Mouse (Mus musculus) hindbrain, embryonic 16.5 days (tissue): ENCODE data around the gene Sart3. TPM values are rescaled to one million over a fixed set of nuclear protein-coding genes. Genes with fewer than 3 reads are reported as not detected.
"Not testable (repeated sequence)": the region's sequence is repeated elsewhere in the genome, so short reads cannot be mapped to it uniquely, and the experiment has no call there.

Experiments
- ATAC-seq: fragments of 200-750 bp; cut with Nextera tagmentation; 2 replicates; pipeline ENCODE4 v1.8.0; 2017; ENCODE audit warnings: moderate TSS enrichment, moderate library complexity
- H3K27ac ChIP-seq: fragments of 300-500 bp; sonication (generic); 2 replicates; pipeline ENCODE4 v1.5.1; 2014; ENCODE audit warnings: low read depth, mild to moderate bottlenecking, control low read depth, low read length, moderate library complexity
- H3K27me3 ChIP-seq: fragments of 300-500 bp; sonication (generic); replicated peaks from 2 replicates; pipeline ENCODE4 v1.6.1; 2014; ENCODE audit warnings: low read length; ENCODE audit not compliant: control insufficient read depth, insufficient read depth
- H3K36me3 ChIP-seq: fragments of 300-500 bp; sonication (generic); 2 replicates; pipeline ENCODE4 v1.6.1; 2014; ENCODE audit warnings: mild to moderate bottlenecking, low read length, moderate library complexity, mixed read lengths; ENCODE audit not compliant: control insufficient read depth, insufficient read depth
- H3K4me1 ChIP-seq: fragments of 300-500 bp; sonication (generic); 2 replicates; pipeline ENCODE4 v1.6.1; 2014; ENCODE audit warnings: low read depth, low read length; ENCODE audit not compliant: control insufficient read depth, insufficient read depth
- H3K4me2 ChIP-seq: fragments of 300-500 bp; sonication (generic); 2 replicates; pipeline ENCODE4 v1.6.1; 2014; ENCODE audit warnings: mild to moderate bottlenecking, low read length, control low read depth, moderate library complexity
- H3K4me3 ChIP-seq: fragments of 300-500 bp; sonication (generic); 2 replicates; pipeline ENCODE4 v1.5.1; 2014; ENCODE audit warnings: mild to moderate bottlenecking, low read length, control low read depth, moderate library complexity
- H3K9ac ChIP-seq: fragments of 300-500 bp; sonication (generic); 2 replicates; pipeline ENCODE4 v1.6.1; 2014; ENCODE audit warnings: low read depth, mild to moderate bottlenecking, control low read depth, low read length, moderate library complexity
- H3K9me3 ChIP-seq: fragments of 300-500 bp; sonication (generic); 2 replicates; pipeline ENCODE4 v1.6.1; 2014; ENCODE audit warnings: mild to moderate bottlenecking, low read length, moderate library complexity; ENCODE audit not compliant: control insufficient read depth
- WGBS: fragments of 180-500 bp; shearing (Covaris S2); extraction: QIAGEN DNeasy Blood & Tissue Kit; methylation state at CpG from one replicate; pipeline ENCODE4 v1.1.7; 2014; 5-methylcytosine and 5-hydroxymethylcytosine counted together
- polyA plus RNA-seq: library from polyadenylated mRNA; unstranded; fragments of >200 nt; fragmentation: Nextera tagmentation; extraction: Ambion mirVana; gene quantifications from 2 replicates; pipeline ENCODE4 v1.2.1, GENCODE M21; 2015

Gene Sart3
- polyA plus RNA-seq, 1 experiment from 2014 or later = 37.7 TPM

DNA sequence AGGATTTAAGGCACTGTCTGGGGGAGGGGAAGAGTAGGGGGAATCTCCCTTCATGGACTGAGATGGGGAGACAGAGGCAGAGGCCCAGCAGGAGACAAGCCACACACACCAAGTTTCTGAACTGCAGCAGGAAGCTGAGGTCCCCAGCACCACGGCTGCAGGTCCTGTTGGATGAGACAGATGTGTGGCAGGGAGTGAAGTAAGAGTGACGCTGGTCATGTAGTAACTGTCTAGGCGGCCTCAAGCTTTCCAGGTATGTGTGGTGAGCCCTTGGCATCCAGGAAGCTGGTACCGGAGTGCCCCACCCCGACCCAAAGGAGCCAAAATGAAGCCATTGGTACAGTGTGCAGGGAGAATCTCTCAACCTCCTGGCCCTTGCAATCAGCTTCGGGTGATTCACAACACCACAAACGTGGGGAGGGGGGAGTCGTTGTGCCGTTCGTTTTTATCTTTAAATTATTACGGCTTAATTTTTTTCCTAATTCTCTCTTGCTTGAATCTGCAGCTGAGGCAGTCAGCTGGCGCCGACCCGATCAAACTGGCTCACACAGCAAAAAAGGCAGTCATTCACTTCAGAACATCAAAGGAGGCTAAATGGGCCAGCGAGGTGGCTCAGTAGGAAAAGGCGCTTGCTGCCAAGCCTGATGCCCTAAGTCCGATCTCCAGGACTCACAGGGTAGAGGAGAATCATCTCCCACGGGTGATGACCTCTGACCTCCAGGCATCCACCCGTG, 25.0 kb upstream of the Sart3 start:
- no peak overlapping the region for H3K4me2 ChIP-seq
- no peak overlapping the region for H3K4me3 ChIP-seq
- H3K36me3 ChIP-seq = no peaks in the 10 kb centered on the region
- 13% methylated on average over 19 of the region's 19 CpGs for WGBS
- H3K9ac ChIP-seq = no peak overlapping the region
- H3K27ac ChIP-seq = no peak overlapping the region
- no peaks in the 10 kb centered on the region for H3K9me3 ChIP-seq
- no peak for ATAC-seq
- H3K4me1 ChIP-seq = no peaks in the 10 kb centered on the region
- H3K27me3 ChIP-seq = peaks cover 3% of the 10 kb centered on the region; the same call in 1 of the 2 replicates

DNA sequence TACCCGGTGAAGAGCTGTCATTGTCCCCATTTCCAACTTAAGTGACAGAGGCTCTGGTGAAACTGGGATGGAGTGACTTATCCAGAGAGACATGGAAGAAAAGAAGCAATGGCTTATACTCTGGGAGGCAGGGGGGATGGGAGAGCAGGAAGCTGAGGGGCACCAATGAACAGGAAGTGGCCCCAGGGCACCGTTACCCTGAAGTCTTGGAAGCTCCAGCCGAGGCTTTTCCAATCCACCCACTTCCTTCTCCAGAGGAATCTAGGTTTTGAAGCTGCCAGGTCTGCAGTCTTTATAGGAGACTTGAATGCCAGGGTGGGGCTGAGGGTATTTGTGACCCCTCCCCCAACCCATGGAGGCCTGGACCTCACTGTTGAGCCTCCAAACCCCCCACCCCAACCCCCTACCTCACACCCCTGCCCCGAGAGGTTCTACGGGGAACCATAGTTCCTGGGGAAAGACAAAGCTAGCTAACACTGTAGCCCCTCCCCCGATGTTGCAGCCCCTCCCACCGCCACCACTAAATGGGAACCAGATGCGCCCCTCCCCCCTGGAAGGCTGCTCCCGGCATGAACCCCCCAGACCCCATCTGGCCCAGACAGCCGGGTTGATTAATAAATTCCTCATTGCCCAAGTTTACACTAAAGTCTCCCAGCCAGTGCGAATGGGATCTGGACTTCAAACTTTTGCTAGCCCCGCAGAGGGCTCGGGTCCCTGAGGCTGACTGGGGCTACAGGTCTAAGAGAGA, 24.3 kb upstream of the Sart3 start:
- no peak for ATAC-seq
- Histone ChIP-seq H3K4me2 (no peak overlapping the region), H3K4me1 (no peaks in the 10 kb centered on the region), H3K9ac (no peak overlapping the region), H3K4me3 (no peak overlapping the region), H3K27me3 (peaks cover 3% of the 10 kb centered on the region; the same call in 1 of the 2 replicates), H3K36me3 (no peaks in the 10 kb centered on the region), H3K27ac (no peak overlapping the region), H3K9me3 (no peaks in the 10 kb centered on the region)
- 8% methylated on average over 13 of the region's 13 CpGs for WGBS

DNA sequence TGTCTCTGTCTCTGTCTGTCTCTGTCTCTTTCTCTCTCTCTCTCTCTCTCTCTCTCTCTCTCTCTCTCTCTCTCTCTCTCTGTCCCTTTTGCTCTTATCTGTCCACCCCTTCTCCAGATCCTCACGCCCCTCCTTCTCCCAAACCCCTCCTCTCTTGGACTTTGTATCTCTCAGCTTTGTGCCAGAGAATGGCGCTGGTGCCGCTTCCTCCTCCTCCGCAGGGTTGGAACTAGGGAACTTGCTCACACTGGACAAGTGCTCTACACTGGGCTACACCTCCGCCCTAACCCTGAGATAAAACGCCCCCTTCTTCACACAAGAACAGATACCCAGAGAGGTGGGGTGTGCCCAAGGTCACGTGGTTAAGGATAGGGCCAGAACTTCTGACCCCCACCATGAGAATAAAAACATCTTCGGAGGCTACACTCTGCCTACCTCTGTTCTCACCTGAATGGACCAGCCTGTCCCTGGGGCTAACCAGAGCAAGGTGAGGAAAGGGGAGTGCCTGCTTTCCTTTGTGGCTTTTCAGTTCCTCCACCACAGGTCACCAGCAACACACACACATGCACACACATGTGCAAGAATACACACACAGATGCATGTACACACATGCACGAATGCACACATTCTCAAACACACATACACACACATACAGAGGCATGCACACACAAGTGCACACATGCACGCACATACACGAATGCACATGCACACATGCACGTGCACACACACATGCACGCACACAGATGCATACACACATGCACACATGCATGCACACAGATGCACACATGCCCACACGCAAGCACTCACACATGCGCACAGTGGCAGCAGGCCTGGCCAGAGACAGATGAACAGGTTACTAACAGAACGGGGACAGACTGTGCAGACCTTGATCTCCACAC, 19.1 kb upstream of the Sart3 start:
- ATAC-seq = no peak
- Histone ChIP-seq H3K9ac (no peak overlapping the region), H3K36me3 (no peaks in the 10 kb centered on the region), H3K9me3 (no peaks in the 10 kb centered on the region), H3K27me3 (no peaks in the 10 kb centered on the region), H3K27ac (no peak overlapping the region), H3K4me1 (no peaks in the 10 kb centered on the region), H3K4me3 (no peak overlapping the region), H3K4me2 (no peak overlapping the region)
- WGBS = 85% methylated on average over 16 of the region's 16 CpGs

DNA sequence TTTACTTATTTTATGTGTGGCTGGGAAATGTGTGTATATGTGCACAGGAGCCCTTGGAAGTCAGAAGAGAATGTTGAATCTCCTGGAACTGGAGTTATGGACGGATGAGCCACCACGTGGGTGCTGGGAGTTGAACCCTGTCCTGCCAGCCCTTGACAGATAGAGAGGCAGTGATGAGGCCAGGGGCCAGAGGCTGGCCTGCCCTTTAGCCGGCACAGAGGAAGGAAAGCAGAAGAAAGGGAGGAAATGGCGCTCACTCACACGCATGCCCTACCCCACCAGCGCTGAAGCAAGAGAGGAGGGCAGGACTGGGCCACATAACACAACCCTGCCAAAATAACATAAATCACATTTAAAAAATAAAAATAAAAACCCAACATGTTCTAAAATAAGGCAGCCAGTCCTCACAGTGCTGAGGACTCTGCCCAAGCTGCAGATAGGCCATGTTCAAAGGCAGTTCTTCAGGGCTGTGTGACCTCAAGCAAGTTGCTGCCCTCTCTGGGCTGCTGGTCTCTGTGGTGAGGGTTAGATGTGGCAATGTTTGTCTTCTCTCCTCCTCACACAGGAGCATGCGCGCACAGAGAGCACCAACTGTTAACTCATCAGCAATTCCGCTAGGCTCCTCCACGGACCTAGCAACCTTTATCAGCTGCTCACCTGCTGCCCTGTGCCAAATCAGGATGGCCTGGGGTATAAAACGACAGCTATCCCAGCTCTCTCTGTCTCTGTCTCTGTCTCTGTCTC, 18.3 kb upstream of the Sart3 start:
- no peak overlapping the region for H3K9ac ChIP-seq
- ATAC-seq = no peak
- no peaks in the 10 kb centered on the region for H3K4me1 ChIP-seq
- H3K27me3 ChIP-seq = no peaks in the 10 kb centered on the region
- no peaks in the 10 kb centered on the region for H3K9me3 ChIP-seq
- H3K36me3 ChIP-seq = no peaks in the 10 kb centered on the region
- H3K27ac ChIP-seq = no peak overlapping the region
- no peak overlapping the region for H3K4me2 ChIP-seq
- 78% methylated on average over 11 of the region's 11 CpGs for WGBS
- H3K4me3 ChIP-seq = no peak overlapping the region

DNA sequence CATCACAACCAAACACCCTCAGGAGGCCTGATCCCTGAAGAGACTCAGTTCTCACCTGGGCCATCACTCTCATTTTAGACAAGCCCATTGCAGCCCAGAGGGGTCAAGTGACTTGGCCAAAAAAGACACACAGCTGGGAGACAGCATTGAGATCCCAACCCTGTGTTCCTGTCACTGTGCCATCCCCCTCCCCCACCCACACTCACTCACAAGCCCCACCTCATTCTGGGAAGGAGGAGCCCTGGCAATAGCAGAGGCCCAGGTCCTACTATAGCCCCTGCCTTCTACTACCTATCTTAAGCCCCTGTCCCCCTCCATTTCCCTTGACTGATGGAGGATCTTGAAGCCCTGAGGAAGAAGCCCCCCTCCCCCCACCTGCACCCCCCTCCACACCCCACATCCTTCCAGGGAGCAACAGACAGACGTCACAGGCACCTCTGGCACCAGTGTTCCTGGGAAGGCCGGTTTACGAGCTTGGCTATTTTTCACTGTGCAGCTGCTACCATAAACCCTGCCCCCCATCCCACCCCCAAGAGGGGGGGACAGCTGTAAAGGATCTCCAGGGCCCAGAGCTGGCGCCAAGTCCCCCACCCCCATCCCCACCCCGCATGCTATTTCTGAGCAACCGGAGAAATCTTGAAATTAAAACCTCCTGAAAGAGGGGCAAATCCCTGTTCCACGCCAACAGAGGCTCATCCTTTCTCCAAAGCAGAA, 16.9 kb upstream of the Sart3 start:
- H3K4me2 ChIP-seq = no peak overlapping the region
- no peak overlapping the region for H3K27ac ChIP-seq
- H3K4me3 ChIP-seq = no peak overlapping the region
- no peaks in the 10 kb centered on the region for H3K27me3 ChIP-seq
- H3K9me3 ChIP-seq = no peaks in the 10 kb centered on the region
- no peak overlapping the region for H3K9ac ChIP-seq
- ATAC-seq = no peak
- H3K36me3 ChIP-seq = no peaks in the 10 kb centered on the region
- H3K4me1 ChIP-seq = no peaks in the 10 kb centered on the region
- WGBS = 45% methylated on average over 7 of the region's 7 CpGs

DNA sequence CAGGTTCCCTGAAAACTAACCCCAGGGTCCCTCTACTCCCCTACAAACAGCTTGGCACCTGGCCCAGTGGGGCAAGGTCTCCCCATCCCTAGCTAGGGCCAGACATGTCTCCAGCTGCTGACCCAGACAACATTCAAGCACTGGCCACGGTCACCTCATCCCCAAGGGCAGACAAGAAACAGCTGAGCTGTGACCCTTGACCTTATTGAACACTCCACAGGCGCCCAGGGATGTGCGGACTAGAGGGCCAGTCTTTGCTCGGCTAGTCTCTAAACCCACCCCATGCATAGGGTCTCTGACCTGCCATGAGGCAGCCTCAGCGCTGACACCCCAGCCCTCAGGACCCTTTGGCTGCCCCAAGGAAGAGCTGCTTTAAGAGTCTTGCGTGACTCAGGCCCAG, 16.3 kb upstream of the Sart3 start:
- H3K4me1 ChIP-seq = no peaks in the 10 kb centered on the region
- H3K9me3 ChIP-seq = no peaks in the 10 kb centered on the region
- peaks cover 2% of the 10 kb centered on the region for H3K27me3 ChIP-seq
- H3K27ac ChIP-seq = no peak overlapping the region
- no peak overlapping the region for H3K4me3 ChIP-seq
- H3K4me2 ChIP-seq = no peak overlapping the region
- H3K9ac ChIP-seq = no peak overlapping the region
- no peak for ATAC-seq
- H3K36me3 ChIP-seq = no peaks in the 10 kb centered on the region
- WGBS = 35% methylated on average over 6 of the region's 6 CpGs

DNA sequence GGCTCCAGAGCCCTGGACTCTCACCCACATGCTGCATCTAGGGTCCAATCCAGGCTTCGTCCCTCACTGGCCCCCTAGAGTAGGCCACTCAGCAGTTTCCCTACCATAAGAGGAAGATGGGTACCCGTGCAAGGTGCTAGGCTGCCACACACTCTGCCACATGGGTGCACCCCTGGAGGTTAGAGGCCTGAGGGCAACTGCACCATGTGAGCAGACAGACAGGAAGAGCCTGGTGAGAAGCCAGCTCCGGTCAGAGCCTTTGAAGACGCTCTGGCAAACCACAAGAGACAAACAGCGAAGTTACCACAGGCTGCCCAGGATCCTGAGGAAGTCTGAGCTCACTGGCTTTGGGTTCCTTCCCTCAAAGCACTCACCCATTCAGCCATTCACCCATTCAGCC, 14.7 kb upstream of the Sart3 start:
- Histone ChIP-seq H3K27me3 (peaks cover 5% of the 10 kb centered on the region), H3K4me2 (no peak overlapping the region), H3K4me3 (no peak overlapping the region), H3K9ac (no peak overlapping the region), H3K27ac (no peak overlapping the region), H3K4me1 (no peaks in the 10 kb centered on the region), H3K9me3 (no peaks in the 10 kb centered on the region), H3K36me3 (no peaks in the 10 kb centered on the region)
- no peak for ATAC-seq
- WGBS = 86% methylated on average over 5 of the region's 5 CpGs

DNA sequence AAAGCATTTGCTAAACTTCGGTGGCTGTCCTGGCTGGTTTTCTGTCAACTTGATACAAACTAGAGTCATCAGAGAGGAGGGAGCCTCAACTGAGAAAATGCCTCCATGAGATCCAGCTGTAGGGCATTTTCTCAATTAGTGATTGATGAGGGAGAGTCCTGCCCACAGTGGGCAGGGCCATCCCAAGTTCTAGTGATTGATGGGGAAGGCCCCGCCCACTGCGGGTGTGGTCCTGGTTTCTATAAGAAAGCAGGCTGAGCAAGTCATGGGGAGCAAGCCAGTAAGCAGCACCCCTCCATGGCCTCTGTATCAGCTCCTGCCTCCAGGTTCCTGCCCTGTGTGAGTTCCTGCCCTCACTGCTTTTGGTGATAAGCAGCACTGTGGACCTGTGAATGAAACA, 11.8 kb upstream of the Sart3 start:
- 27% methylated on average over 3 of the region's 3 CpGs for WGBS
- not testable (repeated sequence) for H3K9me3 ChIP-seq, ATAC-seq, H3K27me3 ChIP-seq, H3K4me1 ChIP-seq, H3K4me2 ChIP-seq, H3K4me3 ChIP-seq, H3K27ac ChIP-seq, H3K9ac ChIP-seq, H3K36me3 ChIP-seq
